Mouse (Mus musculus): Measurements from ENCODE around the gene Gm17268.

Gm17268 gene

DNA sequence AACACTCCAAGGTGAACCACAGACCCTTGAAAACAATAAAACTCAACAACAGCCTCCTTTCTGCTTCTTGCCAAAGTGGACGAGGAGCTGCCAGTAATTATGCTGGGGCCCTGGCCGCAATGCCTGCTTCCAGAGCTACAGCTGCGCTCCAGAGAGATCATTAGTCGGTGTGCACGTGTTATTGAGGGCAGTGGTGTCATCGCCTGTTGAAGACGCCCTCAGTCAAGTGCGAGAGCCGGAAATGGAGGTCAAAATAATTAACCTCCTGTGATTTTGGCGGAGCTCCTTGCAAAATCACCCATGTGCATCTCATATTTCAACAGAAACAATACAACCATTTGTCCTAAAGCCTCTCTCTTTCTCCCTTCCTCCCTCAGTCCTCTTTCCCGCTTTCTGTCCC lies 56.2 kb downstream of the Gm17268 start:
- DNase-seq (ENCODE audit: low read depth in 2 of 2, low spot score in 2 of 2), result no peak
